Mouse (Mus musculus): ENCODE results near the gene Tmem116. TPM values are rescaled to one million over a fixed set of nuclear protein-coding genes. Genes with fewer than 3 reads are reported as not detected.

Tmem116 gene
- polyA plus RNA-seq (2015; fragmentation: Nextera tagmentation; extraction: Ambion mirVana): 1.3 TPM in 2 replicates

DNA sequence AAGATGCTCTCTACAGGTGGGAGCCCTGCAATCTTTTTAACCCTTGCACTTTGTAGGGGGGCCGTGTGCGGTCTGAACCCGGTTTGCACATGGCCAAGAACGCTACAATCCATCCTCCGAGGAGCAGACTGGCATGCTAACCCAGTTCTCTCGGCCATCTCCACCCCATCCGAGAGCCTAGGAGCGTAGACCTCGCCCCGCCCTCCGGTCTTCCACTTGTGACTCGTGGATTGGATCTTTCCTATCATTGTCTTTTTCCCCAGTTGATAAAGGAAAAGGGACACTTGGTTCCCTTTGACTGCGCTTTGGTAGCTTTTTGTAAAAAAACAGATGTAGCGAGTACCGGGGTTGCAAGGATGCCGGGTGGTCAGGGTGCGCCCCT is at the start of gene Tmem116:
Tmem116 (plus strand) TSS at position 250 of the 382 bp plus-strand sequence.
- Histone ChIP-seq H3K4me2 (peak within 1 kb of the TSS; percentile 88), H3K36me3 (peaks cover 33% of the 10 kb centered on the region), H3K4me1 (peaks cover 28% of the 10 kb centered on the region), H3K27me3 (no peaks in the 10 kb centered on the region), H3K4me3 (peak within 1 kb of the TSS; percentile 97), H3K9me3 (no peaks in the 10 kb centered on the region), H3K9ac (peak within 1 kb of the TSS; percentile 95), H3K27ac (peak within 1 kb of the TSS; percentile 93)
- no peak for ATAC-seq (ENCODE audit: insufficient number of reproducible peaks, insufficient read depth, low FRiP score, low TSS enrichment, low read depth)
- WGBS: under 1% methylated on average over 17 of the region's 17 CpGs

DNA sequence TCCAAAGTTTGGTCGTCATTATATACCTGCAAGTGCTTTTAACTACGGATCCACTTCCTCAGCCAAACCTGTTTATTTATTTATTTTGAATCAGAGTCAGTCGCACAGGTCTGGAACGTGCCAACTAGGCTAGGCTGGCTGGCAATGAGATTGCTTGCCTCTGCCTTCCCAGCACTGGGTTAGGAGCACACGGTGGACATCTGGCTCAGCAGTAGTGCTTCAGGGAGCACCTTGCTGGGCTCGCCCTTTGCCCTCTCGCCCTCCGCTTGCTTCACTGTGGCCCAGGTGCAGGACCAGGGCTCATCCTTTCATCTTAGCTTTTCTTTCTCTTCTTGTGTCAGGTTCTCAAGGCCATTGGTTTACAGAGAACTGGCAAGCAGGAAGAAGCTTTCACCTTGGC is 43.8 kb upstream of the Tmem116 start:
- peaks cover 61% of the 10 kb centered on the region for H3K36me3 ChIP-seq
- H3K27ac ChIP-seq: no peak overlapping the region
- no peak overlapping the region for H3K9ac ChIP-seq
- no peaks in the 10 kb centered on the region for H3K4me1 ChIP-seq
- no peak overlapping the region for H3K4me3 ChIP-seq
- H3K27me3 ChIP-seq: no peaks in the 10 kb centered on the region
- no peaks in the 10 kb centered on the region for H3K9me3 ChIP-seq
- no peak overlapping the region for H3K4me2 ChIP-seq
- 89% methylated on average over 8 of the region's 8 CpGs for WGBS
- no peak for ATAC-seq (ENCODE audit: insufficient number of reproducible peaks, insufficient read depth, low FRiP score, low TSS enrichment, low read depth)

DNA sequence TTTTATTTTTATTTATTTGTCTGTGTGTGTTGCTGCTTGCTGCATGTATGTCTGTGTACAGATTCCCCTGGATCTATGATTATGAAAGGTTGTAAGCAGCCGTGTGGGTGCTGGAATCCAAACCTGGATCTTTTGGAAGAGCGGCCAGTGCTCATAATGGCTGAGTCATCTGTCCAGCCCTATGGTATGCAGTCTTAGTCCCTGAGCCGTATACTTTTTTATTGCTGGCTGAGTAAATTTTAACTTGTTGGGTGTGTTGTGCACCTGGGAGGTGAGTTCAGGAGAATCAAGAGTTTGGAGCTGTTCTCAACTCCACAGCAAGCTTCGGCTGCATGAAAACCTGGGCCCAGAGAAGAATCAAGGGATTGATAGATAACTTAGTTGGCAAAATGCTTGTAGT is 40.7 kb upstream of the Tmem116 start:
- H3K4me2 ChIP-seq: no peak overlapping the region
- no peak overlapping the region for H3K4me3 ChIP-seq
- no peaks in the 10 kb centered on the region for H3K9me3 ChIP-seq
- ATAC-seq (ENCODE audit: insufficient number of reproducible peaks, insufficient read depth, low FRiP score, low TSS enrichment, low read depth): no peak
- H3K9ac ChIP-seq: no peak overlapping the region
- peaks cover 86% of the 10 kb centered on the region for H3K36me3 ChIP-seq
- H3K4me1 ChIP-seq: no peaks in the 10 kb centered on the region
- no peak overlapping the region for H3K27ac ChIP-seq
- WGBS: 93% methylated on average over 4 of the region's 4 CpGs
- no peaks in the 10 kb centered on the region for H3K27me3 ChIP-seq

DNA sequence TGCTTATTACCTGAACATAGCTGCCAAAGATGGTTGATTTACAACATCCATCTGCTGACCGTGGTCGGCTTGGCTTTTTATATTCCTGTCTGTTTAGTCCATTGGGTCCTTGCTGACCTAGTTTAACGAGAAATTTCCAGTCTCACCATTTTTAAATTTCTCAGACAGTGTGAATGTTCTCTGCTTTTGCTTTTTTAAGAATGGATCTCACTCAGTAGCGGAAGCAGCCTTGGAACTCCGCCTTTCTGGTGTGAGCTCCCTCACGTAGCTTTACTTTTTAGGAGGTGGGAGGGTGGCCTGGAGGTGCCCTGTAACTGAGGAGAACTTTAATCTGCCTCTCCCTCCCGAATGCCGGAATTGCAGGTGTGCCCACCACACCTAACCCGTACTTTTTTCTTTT is 31.0 kb upstream of the Tmem116 start:
- 92% methylated on average over 9 of the region's 9 CpGs for WGBS

DNA sequence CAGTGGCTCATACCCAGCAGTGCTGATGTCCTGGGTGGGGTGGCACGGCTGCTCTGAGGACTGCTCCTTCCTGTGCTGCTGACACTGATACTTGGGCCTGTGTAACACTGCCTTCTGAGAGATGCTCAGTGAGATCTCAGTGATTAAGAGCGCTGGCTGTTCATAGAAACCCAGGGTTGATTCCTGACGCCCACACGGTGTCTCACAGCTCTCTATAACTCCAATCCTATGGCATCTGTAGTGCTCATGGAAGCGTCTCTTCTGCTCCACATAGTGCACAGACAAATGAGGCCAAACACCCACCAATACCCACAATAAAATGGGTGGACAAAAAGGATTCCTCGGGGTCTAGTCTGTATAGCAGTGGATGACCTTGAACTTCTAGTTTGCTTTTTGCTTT is 28.9 kb upstream of the Tmem116 start:
- WGBS: 94% methylated on average over 6 of the region's 6 CpGs
- H3K36me3 ChIP-seq: peaks cover 96% of the 10 kb centered on the region

More for the DNA sequence above, 31.0 kb upstream of the Tmem116 start:
- no peak for ATAC-seq (ENCODE audit: insufficient number of reproducible peaks, insufficient read depth, low FRiP score, low TSS enrichment, low read depth)
- H3K4me3 ChIP-seq: no peak overlapping the region
- H3K4me1 ChIP-seq: no peaks in the 10 kb centered on the region
- H3K36me3 ChIP-seq: peaks cover 96% of the 10 kb centered on the region
- no peak overlapping the region for H3K4me2 ChIP-seq
- H3K27me3 ChIP-seq: no peaks in the 10 kb centered on the region
- H3K27ac ChIP-seq: no peak overlapping the region
- no peaks in the 10 kb centered on the region for H3K9me3 ChIP-seq
- no peak overlapping the region for H3K9ac ChIP-seq

DNA sequence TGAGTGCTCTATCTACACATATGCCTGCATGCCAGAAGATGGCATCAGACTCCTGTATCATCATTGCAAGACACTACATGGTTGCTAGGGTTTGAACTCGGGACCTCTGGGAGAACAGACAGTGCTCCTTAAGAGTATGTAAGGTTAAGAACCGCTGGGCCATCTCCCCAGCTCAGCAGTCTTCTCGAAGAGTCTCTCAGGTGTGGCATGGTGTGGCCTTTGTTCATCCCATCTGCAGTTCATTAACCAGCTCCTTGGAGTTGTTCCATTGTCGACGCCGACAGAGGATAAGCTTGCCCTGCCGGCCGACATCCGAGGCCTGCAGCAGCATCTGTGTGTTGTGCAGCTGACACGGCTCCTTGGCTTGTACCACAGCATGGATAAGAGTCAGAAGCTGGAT is 28.4 kb upstream of the Tmem116 start:
- Histone ChIP-seq H3K27me3 (no peaks in the 10 kb centered on the region), H3K4me2 (no peak overlapping the region), H3K4me1 (no peaks in the 10 kb centered on the region), H3K4me3 (no peak overlapping the region), H3K9me3 (no peaks in the 10 kb centered on the region), H3K27ac (no peak overlapping the region), H3K36me3 (peaks cover 96% of the 10 kb centered on the region), H3K9ac (no peak overlapping the region)
- 65% methylated on average over 10 of the region's 10 CpGs for WGBS
- no peak for ATAC-seq (ENCODE audit: insufficient number of reproducible peaks, insufficient read depth, low FRiP score, low TSS enrichment, low read depth)

More for the DNA sequence above, 28.9 kb upstream of the Tmem116 start:
- Histone ChIP-seq H3K4me1 (no peaks in the 10 kb centered on the region), H3K4me3 (no peak overlapping the region), H3K4me2 (no peak overlapping the region), H3K27ac (no peak overlapping the region), H3K27me3 (no peaks in the 10 kb centered on the region), H3K9me3 (no peaks in the 10 kb centered on the region), H3K9ac (0 out of 2 replicates have a peak overlapping the region, but pooled peaks have one; percentile 7)
- no peak for ATAC-seq (ENCODE audit: insufficient number of reproducible peaks, insufficient read depth, low FRiP score, low TSS enrichment, low read depth)

DNA sequence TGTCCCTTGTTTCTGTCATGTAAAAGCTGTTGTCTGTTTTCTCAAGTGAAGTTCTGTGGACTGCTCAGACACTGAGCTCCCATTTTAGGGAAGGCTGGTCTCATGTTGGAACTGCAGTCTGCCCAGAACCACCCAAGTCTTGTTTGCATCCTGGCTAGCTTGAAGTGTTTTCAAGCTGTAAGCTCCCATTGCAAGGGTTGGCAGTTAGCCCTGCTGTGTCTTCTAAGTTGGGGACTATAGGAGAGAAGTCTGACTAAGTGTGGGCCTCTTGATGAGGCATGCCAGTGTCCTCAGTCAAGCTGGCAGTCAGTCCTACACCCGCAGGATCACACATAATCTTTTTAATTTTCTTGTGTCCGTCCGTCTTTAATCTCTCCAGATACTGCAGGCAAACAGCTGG is 22.7 kb upstream of the Tmem116 start:
- Histone ChIP-seq H3K9ac (no peak overlapping the region), H3K4me3 (no peak overlapping the region), H3K9me3 (no peaks in the 10 kb centered on the region), H3K4me1 (no peaks in the 10 kb centered on the region), H3K27me3 (no peaks in the 10 kb centered on the region), H3K27ac (no peak overlapping the region), H3K36me3 (peaks cover 98% of the 10 kb centered on the region), H3K4me2 (no peak overlapping the region)
- 84% methylated on average over 3 of the region's 3 CpGs for WGBS
- ATAC-seq (ENCODE audit: insufficient number of reproducible peaks, insufficient read depth, low FRiP score, low TSS enrichment, low read depth): no peak

DNA sequence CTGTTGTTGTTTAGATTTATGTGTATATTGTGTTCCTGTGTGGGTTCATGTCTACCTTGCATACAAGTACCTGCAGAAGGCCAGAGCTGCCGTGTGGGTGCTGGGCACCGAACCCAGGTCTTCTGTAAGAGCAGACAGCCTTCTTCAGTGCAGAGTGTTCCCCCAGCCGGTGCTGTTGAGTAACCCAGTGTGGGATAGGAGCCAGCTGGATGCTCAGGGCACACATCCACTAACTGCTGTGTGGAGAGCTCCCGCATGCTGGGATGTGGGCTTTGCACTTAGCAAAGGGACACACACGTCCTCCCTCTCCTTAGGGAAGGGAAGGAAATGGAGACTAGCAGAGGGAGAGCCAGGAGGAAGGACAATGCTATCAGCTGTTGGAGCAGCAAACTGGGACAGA is 13.6 kb upstream of the Tmem116 start:
- 85% methylated on average over 5 of the region's 5 CpGs for WGBS
- ATAC-seq (ENCODE audit: insufficient number of reproducible peaks, insufficient read depth, low FRiP score, low TSS enrichment, low read depth): no peak

DNA sequence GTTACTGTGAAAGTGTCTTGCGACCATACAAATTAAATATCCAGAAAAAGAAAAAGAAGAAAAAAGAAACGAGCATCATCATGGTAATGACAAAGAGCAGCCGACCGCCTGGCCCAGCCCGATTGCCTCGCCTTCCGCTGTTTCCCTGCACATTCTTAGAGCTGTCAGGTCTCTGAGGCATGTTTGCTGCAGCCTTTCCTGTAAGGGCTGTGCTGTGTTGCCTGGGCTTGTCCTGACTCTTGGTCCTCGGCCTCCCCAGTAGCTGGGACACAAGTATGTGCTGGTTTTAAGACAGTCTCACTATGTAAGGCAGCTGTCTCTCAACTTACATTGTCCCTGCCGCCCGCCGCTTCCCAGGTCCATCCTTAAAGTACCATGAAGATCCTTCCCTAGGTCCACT is 12.9 kb upstream of the Tmem116 start:
- WGBS: 80% methylated on average over 11 of the region's 11 CpGs
- peaks cover 85% of the 10 kb centered on the region for H3K36me3 ChIP-seq
- no peak overlapping the region for H3K27ac ChIP-seq

More for the DNA sequence above, 13.6 kb upstream of the Tmem116 start:
- Histone ChIP-seq H3K27me3 (no peaks in the 10 kb centered on the region), H3K4me3 (no peak overlapping the region), H3K9me3 (no peaks in the 10 kb centered on the region), H3K27ac (no peak overlapping the region), H3K36me3 (peaks cover 85% of the 10 kb centered on the region), H3K4me1 (no peaks in the 10 kb centered on the region), H3K4me2 (no peak overlapping the region), H3K9ac (no peak overlapping the region)

DNA sequence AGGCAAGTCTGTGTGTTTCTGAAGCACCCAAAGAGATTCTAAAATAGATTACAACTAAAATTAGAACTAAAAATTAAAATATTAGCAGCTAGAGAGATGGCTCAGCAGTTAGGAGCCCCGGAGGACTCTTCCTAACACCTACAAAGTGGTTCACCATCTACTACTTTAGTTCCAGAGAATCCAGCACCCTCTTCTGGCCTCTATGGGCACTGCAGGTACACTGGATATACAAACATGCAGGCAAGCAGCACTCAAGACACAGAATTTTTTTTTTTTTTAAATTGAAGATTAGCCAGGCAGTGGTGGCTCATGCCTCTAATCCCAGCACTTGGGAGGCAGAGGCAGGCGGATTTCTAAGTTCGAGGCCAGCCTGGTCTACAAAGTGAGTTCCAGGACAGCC is 8.1 kb upstream of the Tmem116 start:
- 92% methylated on average over 3 of the region's 3 CpGs for WGBS
- ATAC-seq (ENCODE audit: insufficient number of reproducible peaks, insufficient read depth, low FRiP score, low TSS enrichment, low read depth): no peak
- Histone ChIP-seq H3K9me3 (no peaks in the 10 kb centered on the region), H3K4me3 (no peak overlapping the region), H3K9ac (no peak overlapping the region), H3K4me1 (no peaks in the 10 kb centered on the region), H3K27ac (no peak overlapping the region), H3K4me2 (no peak overlapping the region), H3K36me3 (peaks cover 87% of the 10 kb centered on the region), H3K27me3 (no peaks in the 10 kb centered on the region)

More for the DNA sequence above, 12.9 kb upstream of the Tmem116 start:
- H3K4me3 ChIP-seq: no peak overlapping the region
- no peak overlapping the region for H3K9ac ChIP-seq
- H3K4me2 ChIP-seq: no peak overlapping the region
- no peaks in the 10 kb centered on the region for H3K9me3 ChIP-seq
- no peaks in the 10 kb centered on the region for H3K27me3 ChIP-seq
- H3K4me1 ChIP-seq: no peaks in the 10 kb centered on the region
- no peak for ATAC-seq (ENCODE audit: insufficient number of reproducible peaks, insufficient read depth, low FRiP score, low TSS enrichment, low read depth)

DNA sequence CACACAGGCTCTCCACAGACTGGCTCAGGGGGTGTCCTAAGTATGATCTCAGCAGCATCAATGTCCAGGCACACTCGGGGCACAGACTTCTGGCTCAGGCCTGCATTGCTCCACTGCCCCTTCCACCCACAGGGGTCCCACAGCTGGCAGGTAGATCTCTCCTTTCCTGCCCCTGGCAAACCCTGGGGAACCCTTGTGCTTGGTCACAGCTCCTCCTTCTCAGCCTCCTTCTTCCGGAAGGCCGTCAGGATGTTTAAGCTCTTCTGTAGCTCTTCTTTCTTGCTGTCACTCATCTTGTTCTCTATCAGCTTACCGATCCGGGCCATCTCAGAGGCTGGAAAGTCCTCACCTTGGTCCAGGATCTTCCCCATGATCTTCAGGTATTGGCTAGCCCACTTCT is 6.8 kb upstream of the Tmem116 start:
- WGBS: 94% methylated on average over 5 of the region's 5 CpGs

DNA sequence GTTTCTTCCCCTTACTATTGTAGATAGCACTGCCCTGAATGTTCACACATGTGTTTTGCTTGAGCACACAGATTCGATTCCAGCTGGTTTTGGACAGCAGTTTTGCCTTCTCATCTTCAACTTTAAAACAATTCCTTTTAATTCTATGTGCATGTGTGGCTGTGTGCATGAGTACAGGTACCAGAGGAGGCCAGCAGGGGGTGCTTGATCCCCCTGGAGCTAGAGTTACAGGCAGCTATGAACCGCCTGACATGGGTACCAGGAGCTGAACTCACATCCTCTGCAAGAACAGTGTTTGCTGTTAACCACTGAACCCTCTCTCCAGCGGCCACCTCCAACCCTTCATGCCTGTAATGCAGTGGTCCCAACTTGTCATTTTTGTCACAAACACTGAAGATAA is 3.2 kb upstream of the Tmem116 start:
- no peak for ATAC-seq (ENCODE audit: insufficient number of reproducible peaks, insufficient read depth, low FRiP score, low TSS enrichment, low read depth)
- Histone ChIP-seq H3K9ac (no peak overlapping the region), H3K9me3 (no peaks in the 10 kb centered on the region), H3K27ac (no peak overlapping the region), H3K4me3 (no peak overlapping the region), H3K4me1 (peaks cover 17% of the 10 kb centered on the region), H3K4me2 (no peak overlapping the region), H3K27me3 (no peaks in the 10 kb centered on the region), H3K36me3 (peaks cover 65% of the 10 kb centered on the region)
- 93% methylated on average over 3 of the region's 3 CpGs for WGBS

More for the DNA sequence above, 6.8 kb upstream of the Tmem116 start:
- no peak overlapping the region for H3K4me3 ChIP-seq
- ATAC-seq (ENCODE audit: insufficient number of reproducible peaks, insufficient read depth, low FRiP score, low TSS enrichment, low read depth): no peak
- H3K9ac ChIP-seq: no peak overlapping the region
- H3K36me3 ChIP-seq: peaks cover 85% of the 10 kb centered on the region
- no peaks in the 10 kb centered on the region for H3K27me3 ChIP-seq
- no peak overlapping the region for H3K4me2 ChIP-seq
- no peaks in the 10 kb centered on the region; the same call in 1 of the 2 replicates for H3K4me1 ChIP-seq
- no peaks in the 10 kb centered on the region for H3K9me3 ChIP-seq
- no peak overlapping the region for H3K27ac ChIP-seq
